Mouse (Mus musculus) regulatory T cell (primary cell): ENCODE data around the gene Pdzd7.

Experiments
- in situ Hi-C: fragments of 300-600 bp; cut with MboI, MseI; formaldehyde crosslinking; loops from one replicate; pipeline ENCODE4 v1.15.1; 2025; ENCODE audit warnings: high pct_unique_total_duplicates

The Pdzd7 gene

DNA sequence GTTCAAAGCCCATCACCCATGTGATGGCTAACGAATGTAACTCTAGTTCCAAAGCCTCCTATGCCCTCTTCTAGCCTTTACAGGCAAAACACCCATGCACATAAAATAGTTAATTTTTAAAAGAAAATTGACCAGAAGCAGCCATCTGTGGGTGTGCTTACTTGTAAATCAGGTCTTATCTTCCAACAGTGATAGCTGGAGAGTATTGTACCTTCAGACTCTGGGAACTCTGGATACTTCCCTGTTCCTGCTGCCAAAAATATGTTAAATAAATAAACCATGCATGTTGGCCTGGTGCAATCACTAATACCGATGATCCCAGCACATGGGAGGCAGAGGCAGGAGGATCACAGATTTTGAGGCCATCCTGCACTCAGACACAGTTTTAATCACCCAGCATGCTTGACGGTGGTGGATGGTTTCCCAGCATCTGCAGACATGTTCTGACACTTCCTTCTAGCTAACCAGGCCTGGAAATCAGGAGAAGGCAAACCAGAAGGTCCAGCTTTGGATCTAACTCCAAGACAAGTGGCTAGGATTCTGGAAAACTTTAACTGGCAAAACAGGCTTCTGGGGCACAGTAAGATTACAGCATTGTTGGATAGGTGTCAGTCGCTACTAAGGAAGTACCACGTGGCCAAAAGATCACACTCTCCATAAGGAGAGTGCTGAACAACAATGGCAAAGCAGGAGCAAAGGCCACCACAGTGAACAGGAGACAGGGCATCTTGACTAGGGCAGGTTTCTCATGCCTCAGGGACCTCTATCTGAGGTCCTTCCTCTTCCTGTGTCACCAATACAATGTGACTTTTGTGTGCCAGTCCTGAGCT lies 60.1 kb downstream of the Pdzd7 start:
- in situ Hi-C loops = no loop called here

DNA sequence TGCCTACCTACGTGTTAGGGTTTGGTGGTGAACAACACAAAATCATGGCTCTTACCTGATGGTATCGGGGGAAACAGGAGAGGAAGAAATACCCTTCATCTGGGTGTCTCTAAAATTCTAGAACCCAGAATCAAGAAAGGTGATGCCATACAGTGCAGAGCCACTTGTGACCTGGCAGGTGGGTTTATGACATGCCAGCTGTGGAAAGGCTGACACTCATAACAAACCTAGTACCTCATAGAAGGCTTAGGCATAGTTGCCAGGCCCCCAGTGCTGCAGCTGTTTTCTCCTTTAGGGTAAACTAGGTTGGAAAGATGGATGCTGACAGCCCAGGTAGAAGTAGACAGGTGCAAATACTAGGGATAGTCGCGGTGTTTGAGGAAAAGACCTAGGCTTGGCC lies 61.1 kb downstream of the Pdzd7 start:
- in situ Hi-C loops = no loop called here

DNA sequence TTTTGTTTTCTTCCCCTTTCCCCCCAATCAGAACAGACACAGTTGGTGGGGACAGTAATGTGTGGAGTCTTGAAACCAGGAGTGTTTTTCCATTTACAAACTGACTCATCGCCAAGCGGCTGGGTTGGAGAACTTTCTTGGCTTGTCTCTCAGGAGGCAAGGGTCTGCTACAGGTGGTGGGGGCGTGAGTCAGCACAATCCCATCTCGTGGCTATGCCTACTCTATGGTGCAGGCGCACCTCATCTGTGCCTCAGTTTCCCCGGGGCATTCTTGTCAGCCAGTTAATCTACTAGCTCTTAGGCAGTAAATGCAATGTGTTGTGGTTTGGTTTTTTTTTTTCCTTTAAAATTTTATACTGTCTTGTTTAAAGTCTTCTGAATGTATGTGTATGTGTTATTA lies 62.2 kb downstream of the Pdzd7 start:
- in situ Hi-C loops = no loop called here

DNA sequence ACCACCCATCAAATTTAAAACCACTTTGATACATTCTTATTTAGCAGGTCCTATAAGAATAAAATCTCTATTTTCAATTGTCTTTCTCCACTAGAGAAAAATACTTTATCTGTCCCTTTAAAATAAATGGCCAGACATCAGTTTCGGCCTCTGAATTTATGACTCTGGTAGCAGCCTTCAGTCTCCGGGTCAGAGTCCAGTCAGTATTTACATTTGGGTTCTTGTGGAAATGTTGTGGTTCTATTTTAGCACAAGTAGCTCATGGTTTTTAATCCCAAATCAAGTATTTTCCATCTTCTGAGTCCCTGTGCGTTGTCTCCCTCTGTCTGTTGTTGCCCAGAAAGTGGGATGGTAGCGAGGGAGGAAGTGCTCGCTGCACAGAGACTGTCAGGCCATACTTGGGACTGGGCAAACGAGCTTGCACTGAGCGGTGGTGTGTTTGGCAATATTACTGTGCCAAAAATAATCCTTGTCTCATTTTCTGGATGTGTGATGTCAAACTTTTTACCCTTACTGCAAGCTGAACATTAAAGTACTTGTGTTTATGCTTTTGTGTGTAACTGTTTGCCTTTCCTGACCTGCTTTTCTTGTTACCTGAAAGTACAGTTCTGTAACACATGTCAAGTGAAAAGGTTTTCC lies 62.9 kb downstream of the Pdzd7 start:
- in situ Hi-C loops = no loop called here

DNA sequence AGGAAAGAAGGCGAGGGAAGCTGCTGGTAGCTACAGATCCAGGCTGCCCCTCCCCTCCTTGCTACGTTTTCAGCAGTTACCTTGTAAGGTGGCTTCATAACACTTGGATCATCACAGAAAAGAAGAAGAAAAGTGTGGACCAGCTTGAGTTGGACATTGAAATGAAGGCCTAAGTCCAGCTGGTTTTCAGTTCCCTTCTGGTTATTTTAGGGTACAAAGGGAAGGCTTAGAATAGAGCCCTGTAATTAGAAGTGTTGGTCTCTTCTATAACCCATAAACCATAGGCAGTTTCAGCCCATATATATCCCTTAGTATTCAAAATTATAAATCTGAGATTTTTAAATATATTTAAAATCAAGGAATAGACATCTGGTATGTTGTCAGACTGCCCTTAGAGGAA lies 64.7 kb downstream of the Pdzd7 start:
- in situ Hi-C loops = no loop called here

DNA sequence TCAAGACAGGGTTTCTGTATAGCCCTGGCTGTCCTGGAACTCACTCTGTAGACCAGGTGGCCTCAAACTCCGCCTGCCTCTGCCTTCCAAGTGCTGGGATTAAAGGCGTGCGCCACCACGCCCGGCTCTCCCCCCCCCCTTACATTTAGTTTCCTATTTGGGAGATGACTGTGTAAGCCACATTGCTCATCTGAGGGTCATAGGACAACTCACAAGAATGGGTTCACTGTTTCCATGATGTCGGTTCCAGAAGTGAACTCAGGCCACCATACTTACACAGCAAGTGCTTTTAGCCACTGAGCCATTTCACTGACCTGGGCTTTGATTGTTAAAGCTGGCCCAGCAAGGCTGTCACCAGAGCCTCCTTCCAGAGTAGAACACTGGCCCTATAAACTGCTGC lies 68.4 kb downstream of the Pdzd7 start:
- in situ Hi-C loops = no loop called here
